Mouse (Mus musculus) liver, postnatal 0 days (tissue): ENCODE data around the gene Clpp. TPM values are rescaled to one million over a fixed set of nuclear protein-coding genes. Genes with fewer than 3 reads are reported as not detected.
A peak's percentile ranks its signal among the peaks of the same experiment; 100 is the strongest.

Experiments
- ATAC-seq: fragments of 200-750 bp; cut with Nextera tagmentation; 2 replicates; pipeline ENCODE4 v1.8.0; 2017; ENCODE audit warnings: mild to moderate bottlenecking, moderate library complexity
- DNase-seq: peaks from one replicate; pipeline ENCODE4 v3.0.0-alpha.2; 2016
- H3K27ac ChIP-seq: fragments of 300-500 bp; sonication (generic); 2 replicates; pipeline ENCODE4 v1.5.1; 2014; ENCODE audit warnings: antibody characterized with exemption, moderate library complexity, mild to moderate bottlenecking, low read depth
- H3K27me3 ChIP-seq: fragments of 300-500 bp; sonication (generic); 2 replicates; pipeline ENCODE4 v1.6.1; 2014; ENCODE audit warnings: low read length, control low read depth, mixed read lengths; ENCODE audit not compliant: insufficient read depth
- H3K36me3 ChIP-seq: fragments of 300-500 bp; sonication (generic); replicated peaks from 2 replicates; pipeline ENCODE4 v1.6.1; 2014; ENCODE audit warnings: mild to moderate bottlenecking, control low read depth, low read length, moderate library complexity, mixed read lengths; ENCODE audit not compliant: insufficient read depth
- H3K4me1 ChIP-seq: fragments of 300-500 bp; sonication (generic); 2 replicates; pipeline ENCODE4 v1.6.1; 2014; ENCODE audit warnings: antibody characterized with exemption, mild to moderate bottlenecking, control low read depth; ENCODE audit not compliant: insufficient read depth
- H3K4me2 ChIP-seq: fragments of 300-500 bp; sonication (generic); 2 replicates; pipeline ENCODE4 v1.6.1; 2014; ENCODE audit warnings: low read depth, mild to moderate bottlenecking, low read length, moderate library complexity, mixed read lengths
- H3K4me3 ChIP-seq: fragments of 300-500 bp; sonication (generic); 2 replicates; pipeline ENCODE4 v1.5.1; 2014; ENCODE audit warnings: low read depth, low read length
- H3K9ac ChIP-seq: fragments of 300-500 bp; sonication (generic); replicated peaks from 2 replicates; pipeline ENCODE4 v1.6.1; 2014; ENCODE audit warnings: mild to moderate bottlenecking, moderate library complexity
- H3K9me3 ChIP-seq: fragments of 300-500 bp; sonication (generic); 2 replicates; pipeline ENCODE4 v1.6.1; 2016; ENCODE audit warnings: mild to moderate bottlenecking, control low read depth, low read length, mixed read lengths
- CTCF ChIP-seq: sonication (generic); IDR thresholded peaks from 2 replicates; pipeline ENCODE4 v1.5.1; 2016; ENCODE audit warnings: antibody characterized with exemption, low read depth
- EP300 ChIP-seq: IDR thresholded peaks from 2 replicates; pipeline ENCODE4 v1.6.1; 2016; ENCODE audit warnings: antibody characterized with exemption, low read depth, mild to moderate bottlenecking
- whole genome bisulfite sequencing: fragments of 180-500 bp; shearing (Covaris S2); extraction: QIAGEN DNeasy Blood & Tissue Kit; methylation state at CpG from one replicate; pipeline ENCODE4 v1.1.7; 2014; ENCODE audit not compliant: insufficient replicate concordance; 5-methylcytosine and 5-hydroxymethylcytosine counted together
- polyA plus RNA-seq: library from polyadenylated mRNA; unstranded; fragments of >200 nt; fragmentation: Nextera tagmentation; extraction: Ambion mirVana; gene quantifications from 2 replicates; pipeline ENCODE4 v1.2.1, GENCODE M21; 2015

Gene Clpp
- polyA plus RNA-seq, 1 experiment from 2014 or later = 68.2 TPM

DNA sequence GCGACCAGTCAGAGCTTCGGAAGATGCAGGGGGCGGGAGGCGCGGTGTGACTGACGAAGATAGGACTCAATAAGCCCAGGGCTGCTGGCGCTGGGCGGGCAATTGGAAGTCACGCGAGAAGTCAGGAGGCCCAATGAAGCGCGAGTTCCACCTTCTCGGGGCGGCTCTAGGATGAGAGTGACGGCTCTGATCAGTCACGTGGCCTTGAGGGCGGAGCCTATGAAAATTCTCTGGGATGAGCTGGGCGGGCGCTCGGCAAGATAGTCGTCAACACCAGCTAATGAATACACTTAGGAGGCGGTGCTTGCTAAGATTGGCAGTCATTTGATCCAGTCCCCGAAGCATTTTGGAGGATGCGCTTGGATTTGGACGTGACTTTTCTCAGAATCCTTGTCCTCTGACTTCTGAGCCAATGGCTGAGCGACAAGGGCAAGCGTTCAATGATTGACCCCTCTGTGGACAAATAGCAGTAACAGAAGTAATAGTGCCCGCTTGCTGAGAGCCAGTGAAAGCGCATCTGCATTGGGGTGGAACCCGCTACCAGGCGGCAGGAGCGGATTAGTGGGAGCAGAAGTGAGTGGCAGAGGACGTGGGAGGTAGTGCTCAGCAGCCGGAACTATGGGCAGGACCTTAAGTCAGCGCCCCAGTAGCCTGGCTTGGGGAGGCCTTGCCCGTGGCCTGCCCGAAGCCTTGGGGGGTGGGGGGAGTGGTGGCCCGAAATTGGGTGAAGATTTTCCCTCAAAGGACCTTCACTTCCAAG lies 41.7 kb downstream of the Clpp start:
- peaks cover 22% of the 10 kb centered on the region for H3K4me1 ChIP-seq
- peak overlapping the region; percentile 64 for H3K9ac ChIP-seq
- WGBS = under 1% methylated on average over 38 of the region's 38 CpGs
- H3K9me3 ChIP-seq = no peaks in the 10 kb centered on the region
- H3K4me2 ChIP-seq = peak overlapping the region; percentile 87
- H3K36me3 ChIP-seq = peaks cover 19% of the 10 kb centered on the region
- peak overlapping the region; percentile 91 for H3K27ac ChIP-seq
- H3K27me3 ChIP-seq = no peaks in the 10 kb centered on the region
- ATAC-seq (peak; percentile 89), DNase-seq (peak; percentile 99)
- TF ChIP-seq EP300 (0 out of 2 replicates have a peak, but pooled peaks have one; percentile 32), CTCF (0 out of 2 replicates have a peak, but pooled peaks have one; percentile 13)
- H3K4me3 ChIP-seq = peak overlapping the region; percentile 72

- peak; percentile 11; the same call in 1 of the 2 replicates for TF ChIP-seq CTCF
- TF ChIP-seq EP300 = no peak
- Histone ChIP-seq H3K36me3 (peaks cover 9% of the 10 kb centered on the region), H3K4me3 (no peak overlapping the region), H3K27ac (0 out of 2 replicates have a peak overlapping the region, but pooled peaks have one; percentile 91), H3K4me2 (peak overlapping the region; percentile 82; the same call in 1 of the 2 replicates), H3K9me3 (no peaks in the 10 kb centered on the region), H3K27me3 (no peaks in the 10 kb centered on the region), H3K4me1 (peaks cover 22% of the 10 kb centered on the region), H3K9ac (no peak overlapping the region)
- DNase-seq (no peak), ATAC-seq (no peak)
- 78% methylated on average over 4 of the region's 4 CpGs for WGBS
Observed at GRCm38 (mm10) chr17:57032854-57033253, 42.7 kb downstream of the Clpp start.

DNA sequence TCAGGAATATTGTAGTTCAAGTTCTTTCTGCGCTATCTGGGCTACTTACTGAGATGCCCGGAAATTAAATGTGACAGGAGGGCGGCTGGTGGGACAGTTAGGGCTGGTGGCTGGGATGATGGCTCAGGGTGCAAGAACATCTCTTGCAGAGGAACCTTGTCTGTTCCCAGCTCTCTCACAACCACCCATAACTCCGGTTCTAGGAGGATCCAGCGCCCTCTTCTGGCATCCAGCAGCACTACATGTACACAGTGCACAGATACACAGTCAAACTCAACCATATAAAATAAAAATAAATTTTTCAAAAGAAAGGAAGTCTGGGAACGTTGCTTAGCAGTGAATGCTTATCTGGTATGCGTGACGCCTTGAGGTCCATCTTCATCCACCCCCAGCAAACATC lies 48.9 kb downstream of the Clpp start:
- 40% methylated on average over 8 of the region's 8 CpGs for WGBS
- H3K27me3 ChIP-seq = no peaks in the 10 kb centered on the region
- H3K4me1 ChIP-seq = no peaks in the 10 kb centered on the region; the same call in 1 of the 2 replicates
- H3K4me2 ChIP-seq = no peak overlapping the region
- ATAC-seq = no peak
- H3K4me3 ChIP-seq = no peak overlapping the region
- DNase-seq = no peak
- no peak overlapping the region for H3K9ac ChIP-seq
- no peaks in the 10 kb centered on the region for H3K9me3 ChIP-seq
- no peaks in the 10 kb centered on the region for H3K36me3 ChIP-seq
- TF ChIP-seq CTCF = peak; percentile 50
- no peak for TF ChIP-seq EP300
- no peak overlapping the region for H3K27ac ChIP-seq

GRCm38 (mm10) chr17:57041554-57041953 lies 51.4 kb downstream of the Clpp start, which contains the start of gene Slc25a41:
Gene Slc25a41 (minus strand): TSS chr17:57041654.
- WGBS = 74% methylated on average over 8 of the region's 8 CpGs
- H3K36me3 ChIP-seq = 0 out of 2 replicates have a peak, but pooled peaks cover 3% of the 10 kb centered on the region

More at GRCm38 (mm10) chr17:57041554-57041953, 51.4 kb downstream of the Clpp start, which contains the start of gene Slc25a41:
- Histone ChIP-seq H3K27ac (no peak within 1 kb of the TSS), H3K9ac (no peak within 1 kb of the TSS), H3K4me1 (no peaks in the 10 kb centered on the region; the same call in 1 of the 2 replicates), H3K9me3 (no peaks in the 10 kb centered on the region), H3K27me3 (no peaks in the 10 kb centered on the region), H3K4me2 (no peak within 1 kb of the TSS), H3K4me3 (no peak within 1 kb of the TSS)
- TF ChIP-seq CTCF (no peak), EP300 (no peak)
- ATAC-seq = no peak
- no peak for DNase-seq

Other genes with a start within 250 kb of the Clpp start
- 1.2 and 2.2 TPM in 2 replicates for gene Nrtn, start 232.8 kb upstream of the Clpp start, polyA plus RNA-seq
- 9.1 TPM in 2 replicates for gene Dus3l, start 225.5 kb upstream of the Clpp start, polyA plus RNA-seq
- 0.20 and 0.23 TPM in 2 replicates for gene Prr22, start 220.1 kb upstream of the Clpp start, polyA plus RNA-seq
- 3.1 and 3.6 TPM in 2 replicates for gene Rfx2, start 159.3 kb upstream of the Clpp start, polyA plus RNA-seq
- gene Acsbg2, start 115.9 kb upstream of the Clpp start, polyA plus RNA-seq = not detected in 2 replicates
- gene 1700061G19Rik, start 114.8 kb upstream of the Clpp start, polyA plus RNA-seq = 0.04 TPM in 1 of 2 replicates, not detected in the other
- 4.6 and 4.8 TPM in 2 replicates for gene Mllt1, start 54.9 kb upstream of the Clpp start, polyA plus RNA-seq
- not detected in 2 replicates for gene Acer1, start 8.2 kb upstream of the Clpp start, polyA plus RNA-seq
- gene Alkbh7, start 7.0 kb downstream of the Clpp start, polyA plus RNA-seq = 22.9 and 23.9 TPM in 2 replicates
- not detected in 2 replicates for gene Pspn, start 9.7 kb downstream of the Clpp start, polyA plus RNA-seq
- gene Gtf2f1, start 21.0 kb downstream of the Clpp start, polyA plus RNA-seq = 26.7 and 31.3 TPM in 2 replicates
- gene Gm17949, start 21.2 kb downstream of the Clpp start, polyA plus RNA-seq = 0.09 and 0.18 TPM in 2 replicates
- gene Khsrp, start 41.2 kb downstream of the Clpp start, polyA plus RNA-seq = 14.6 and 16.6 TPM in 2 replicates
- gene Slc25a41, start 51.3 kb downstream of the Clpp start, polyA plus RNA-seq = not detected in 2 replicates
- gene Crb3, start 68.8 kb downstream of the Clpp start, polyA plus RNA-seq = 33.0 and 39.9 TPM in 2 replicates
- 12.7 and 12.8 TPM in 2 replicates for gene Slc25a23, start 69.6 kb downstream of the Clpp start, polyA plus RNA-seq
- gene Dennd1c, start 88.2 kb downstream of the Clpp start, polyA plus RNA-seq = 3.5 and 4.9 TPM in 2 replicates
- gene Tubb4a, start 97.5 kb downstream of the Clpp start, polyA plus RNA-seq = 0.23 and 0.30 TPM in 2 replicates
- 0.21 and 0.56 TPM in 2 replicates for gene Tnfsf9, start 115.0 kb downstream of the Clpp start, polyA plus RNA-seq
- gene Cd70, start 159.5 kb downstream of the Clpp start, polyA plus RNA-seq = not detected in 2 replicates
- 1.7 and 1.9 TPM in 2 replicates for gene Tnfsf14, start 203.9 kb downstream of the Clpp start, polyA plus RNA-seq
- gene C3, start 237.8 kb downstream of the Clpp start, polyA plus RNA-seq = 1,136 and 1,364 TPM in 2 replicates